Mouse (Mus musculus) CH12.LX (cell line): ENCODE measurements around the gene Tcf7l1. TPM values are rescaled to one million over a fixed set of nuclear protein-coding genes. Genes with fewer than 3 reads are reported as not detected.

Experiments used
- DNase-seq: peaks from one replicate; pipeline ENCODE4 v3.0.0-alpha.2; 2013; ENCODE audit errors: extremely low read depth
- H3K27ac ChIP-seq: 2 replicates; pipeline ENCODE4 v1.5.1; 2012; ENCODE audit warnings: low read depth, mild to moderate bottlenecking, control low read depth, moderate library complexity; ENCODE audit not compliant: insufficient read depth
- H3K27me3 ChIP-seq: replicated peaks from 2 replicates; pipeline ENCODE3; 2012; ENCODE audit warnings: inconsistent platforms
- H3K36me3 ChIP-seq, 2 experiments: replicated peaks in 1 of 2; 2 replicates each; pipeline versions ENCODE3 to v1.6.1; 2012; ENCODE audit warnings: inconsistent platforms in 1 of 2, low read length in 1 of 2, mild to moderate bottlenecking in 1 of 2, mixed read lengths in 1 of 2, moderate library complexity in 1 of 2; ENCODE audit not compliant: control insufficient read depth in 1 of 2, insufficient read depth in 1 of 2
- H3K4me1 ChIP-seq, 2 experiments: 2 replicates each; pipeline ENCODE4 v1.6.1; 2012; ENCODE audit warnings: inconsistent platforms in 1 of 2, moderate library complexity in 1 of 2; ENCODE audit not compliant: insufficient read depth in 2 of 2, control insufficient read depth in 1 of 2
- H3K4me2 ChIP-seq: 2 replicates; pipeline ENCODE4 v1.6.1; 2012; ENCODE audit warnings: low read depth, mild to moderate bottlenecking, control low read depth; ENCODE audit not compliant: poor library complexity, insufficient read depth, severe bottlenecking
- H3K4me3 ChIP-seq, 3 experiments: fragments of 150-350 bp in 1 of 3; sonication (generic) in 1 of 3; replicated peaks in 1 of 3; 2 replicates each; pipeline versions ENCODE3 to v1.5.1; 2011 to 2012; ENCODE audit warnings: low read depth in 2 of 3, low read length in 2 of 3, mild to moderate bottlenecking in 2 of 3, moderate library complexity in 2 of 3, control low read depth in 1 of 3, improper control_type of control experiment in 1 of 3, inconsistent platforms in 1 of 3, mixed read lengths in 1 of 3; ENCODE audit not compliant: poor library complexity in 1 of 3
- H3K79me2 ChIP-seq: replicated peaks from 2 replicates; pipeline ENCODE4 v1.6.1; 2012; ENCODE audit warnings: mild to moderate bottlenecking, moderate library complexity; ENCODE audit not compliant: control insufficient read depth, poor library complexity, insufficient read depth, severe bottlenecking; ENCODE audit errors: extremely low read depth
- H3K9ac ChIP-seq: 2 replicates; pipeline ENCODE4 v1.6.1; 2012; ENCODE audit warnings: low read depth, mild to moderate bottlenecking, control low read depth, moderate library complexity; ENCODE audit not compliant: insufficient read depth
- H3K9me3 ChIP-seq: replicated peaks from 2 replicates; pipeline ENCODE3; 2012; ENCODE audit warnings: low read length, inconsistent platforms, mixed read lengths
- CHD2 ChIP-seq: IDR thresholded peaks from 2 replicates; pipeline ENCODE4 v1.6.1; 2011; ENCODE audit warnings: low read length, improper control_type of control experiment
- EP300 ChIP-seq: IDR thresholded peaks from 2 replicates; pipeline ENCODE4 v1.6.1; 2011; ENCODE audit warnings: low read length, improper control_type of control experiment
- ETS1 ChIP-seq: conservative IDR thresholded peaks from 2 replicates; pipeline ENCODE4 v1.6.1; 2012; ENCODE audit warnings: low read depth, mild to moderate bottlenecking, inconsistent platforms, low read length, improper control_type of control experiment, moderate library complexity
- HCFC1 ChIP-seq: IDR thresholded peaks from 2 replicates; pipeline ENCODE4 v1.6.1; 2012; ENCODE audit warnings: low read depth, mild to moderate bottlenecking, inconsistent platforms, low read length, improper control_type of control experiment
- IRF4 ChIP-seq: IDR thresholded peaks from 2 replicates; pipeline ENCODE4 v1.6.1; 2014; ENCODE audit warnings: low read depth, mild to moderate bottlenecking, inconsistent platforms, low read length, improper control_type of control experiment
- MAFK ChIP-seq: IDR thresholded peaks from 2 replicates; pipeline ENCODE4 v1.6.1; 2011; ENCODE audit warnings: low read length, improper control_type of control experiment; ENCODE audit not compliant: insufficient replicate concordance
- MAX ChIP-seq: IDR thresholded peaks from 2 replicates; pipeline ENCODE4 v1.6.1; 2011; ENCODE audit warnings: low read length, improper control_type of control experiment
- MAZ ChIP-seq: IDR thresholded peaks from 2 replicates; pipeline ENCODE4 v1.6.1; 2012; ENCODE audit warnings: low read depth, mild to moderate bottlenecking, inconsistent platforms, low read length, improper control_type of control experiment, moderate library complexity
- MEF2A ChIP-seq: IDR thresholded peaks from 2 replicates; pipeline ENCODE4 v1.6.1; 2014; ENCODE audit warnings: low read depth, mild to moderate bottlenecking, inconsistent platforms, low read length, improper control_type of control experiment, borderline replicate concordance
- MXI1 ChIP-seq: IDR thresholded peaks from 2 replicates; pipeline ENCODE4 v1.6.1; 2011; ENCODE audit warnings: mild to moderate bottlenecking, low read depth, low read length, improper control_type of control experiment
- MYC ChIP-seq: IDR thresholded peaks from 2 replicates; pipeline ENCODE4 v1.6.1; 2011; ENCODE audit warnings: low read depth, mild to moderate bottlenecking, improper control_type of control experiment, low read length
- NELFE ChIP-seq: IDR thresholded peaks from 2 replicates; pipeline ENCODE4 v1.6.1; 2011; ENCODE audit warnings: low read depth, low read length, improper control_type of control experiment
- NRF1 ChIP-seq: IDR thresholded peaks from 2 replicates; pipeline ENCODE4 v1.6.1; 2014; ENCODE audit warnings: low read depth, mild to moderate bottlenecking, inconsistent platforms, low read length, improper control_type of control experiment, moderate library complexity
- PAX5 ChIP-seq: IDR thresholded peaks from 2 replicates; pipeline ENCODE4 v1.6.1; 2012; ENCODE audit warnings: low read length, inconsistent platforms, mixed read lengths
- POLR2A ChIP-seq: IDR thresholded peaks from 2 replicates; pipeline ENCODE4 v1.6.1; 2011; ENCODE audit warnings: low read depth, mild to moderate bottlenecking, improper control_type of control experiment, low read length
- RCOR1 ChIP-seq: conservative IDR thresholded peaks from 2 replicates; pipeline ENCODE4 v1.6.1; 2012; ENCODE audit warnings: low read depth, mild to moderate bottlenecking, inconsistent platforms, low read length, improper control_type of control experiment
- TCF12 ChIP-seq: IDR thresholded peaks from 2 replicates; pipeline ENCODE4 v1.6.1; 2014; ENCODE audit warnings: low read depth, mild to moderate bottlenecking, inconsistent platforms, low read length, improper control_type of control experiment
- USF1 ChIP-seq: IDR thresholded peaks from 2 replicates; pipeline ENCODE4 v1.6.1; 2014; ENCODE audit warnings: low read depth, mild to moderate bottlenecking, inconsistent platforms, low read length, improper control_type of control experiment
- ZC3H11A ChIP-seq: IDR thresholded peaks from 2 replicates; pipeline ENCODE4 v1.6.1; 2012; ENCODE audit warnings: low read depth, mild to moderate bottlenecking, inconsistent platforms, low read length, improper control_type of control experiment
- ZNF384 ChIP-seq: IDR thresholded peaks from 2 replicates; pipeline ENCODE4 v1.6.1; 2012; ENCODE audit warnings: low read depth, low read length, improper control_type of control experiment, inconsistent platforms
- dilution Hi-C: fragments of 300-500 bp; cut with MboI; formaldehyde crosslinking; loops from 2 replicates; pipeline ENCODE4 v1.14.3; 2020; ENCODE audit warnings: low sequenced_read_pairs; ENCODE audit not compliant: extremely low pct_unique_long_range_greater_than_20kb, extremely low pct_ligation_motif_present
- in situ Hi-C: fragments of 300-500 bp; cut with MboI; formaldehyde crosslinking; loops from 3 replicates; pipeline ENCODE4 v1.14.3; 2019; ENCODE audit warnings: low sequenced_read_pairs, low pct_ligation_motif_present, low pct_unique_long_range_greater_than_20kb, mixed read lengths
- polyA plus RNA-seq: library from polyadenylated mRNA; unstranded; fragments of >175 nt; gene quantifications from 2 replicates; pipeline ENCODE4 v1.2.1, GENCODE M21; 2012; ENCODE audit warnings: low read depth; ENCODE audit not compliant: insufficient read length
- total RNA-seq, 2 experiments: library from RNA; depleted of rRNA; stranded (reverse); fragments of 300-350 nt in 1 of 2; fragments of >200 nt in 1 of 2; gene quantifications; 2 replicates each; pipeline ENCODE4 v1.2.3; 2012 to 2014

Tcf7l1 gene
- total and polyA plus RNA-seq, 3 experiments, result 0.13 to 9.9 (median 0.47) TPM

DNA sequence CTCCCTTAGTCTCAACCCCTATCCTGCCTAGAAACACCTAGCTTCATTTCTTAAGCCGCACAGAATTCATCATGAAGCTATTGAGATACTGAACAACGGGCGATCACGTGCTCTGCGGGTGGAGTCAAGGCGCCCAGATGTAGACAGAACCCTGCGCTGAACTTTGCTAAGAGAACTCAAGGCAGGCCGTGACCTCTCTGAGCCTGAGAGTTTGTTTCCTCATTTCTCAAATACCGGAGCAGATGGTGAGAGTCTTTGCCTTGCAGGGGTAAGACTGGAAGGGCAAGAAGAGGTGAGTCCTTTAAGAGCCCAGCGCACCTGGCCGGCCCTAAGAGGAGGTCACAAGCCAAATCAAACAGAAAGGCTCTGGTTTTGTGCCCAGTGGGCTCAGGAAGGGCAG, 52.2 kb downstream of the Tcf7l1 start:
- no peak overlapping the region for H3K27ac ChIP-seq
- dilution Hi-C loops, result no loop called here
- H3K4me1 ChIP-seq, result peaks cover 0 to 11% of the 10 kb centered on the region in 2 experiments; a peak in 2 of 4 replicates
- H3K4me3 ChIP-seq, result no peak overlapping the region
- TF ChIP-seq RCOR1 (no peak), MAX (no peak), IRF4 (no peak), MXI1 (no peak), TCF12 (no peak), MEF2A (no peak), CHD2 (no peak), ZNF384 (no peak), NRF1 (no peak), MAZ (no peak), EP300 (no peak), NELFE (no peak), ZC3H11A (no peak), HCFC1 (no peak)
- H3K79me2 ChIP-seq, result no peaks in the 10 kb centered on the region
- H3K27me3 ChIP-seq, result no peaks in the 10 kb centered on the region
- no peak for DNase-seq
- H3K36me3 ChIP-seq, result no peaks in the 10 kb centered on the region
- in situ Hi-C loops, result no loop called here
- H3K4me2 ChIP-seq, result no peak overlapping the region
- H3K9me3 ChIP-seq, result no peaks in the 10 kb centered on the region
- H3K9ac ChIP-seq, result no peak overlapping the region

DNA sequence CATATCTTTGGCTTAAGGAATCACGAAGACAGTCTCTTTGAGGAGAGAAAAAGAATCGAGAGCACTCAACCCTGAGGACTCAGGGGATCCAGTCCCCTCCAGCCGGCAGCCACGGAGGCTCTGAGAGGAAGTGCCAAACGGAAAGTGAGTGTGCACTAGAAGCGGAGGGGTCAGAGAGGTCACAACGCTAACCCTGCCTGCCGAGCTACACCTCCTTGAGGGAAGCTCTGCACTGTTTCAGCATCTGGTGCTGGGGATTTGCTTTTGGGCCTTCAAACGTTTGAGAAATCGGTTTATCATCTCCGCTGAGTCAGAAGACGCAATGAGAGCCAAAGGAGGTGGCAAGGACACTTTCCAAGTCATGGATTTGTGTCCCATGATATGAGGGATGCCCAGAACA, 53.8 kb downstream of the Tcf7l1 start:
- peak; percentile 50 for DNase-seq
- peaks cover 0 to 11% of the 10 kb centered on the region in 2 experiments; a peak in 2 of 4 replicates for H3K4me1 ChIP-seq
- H3K4me2 ChIP-seq, result peak overlapping the region; percentile 73
- H3K36me3 ChIP-seq, result no peaks in the 10 kb centered on the region
- no peaks in the 10 kb centered on the region for H3K9me3 ChIP-seq
- no peak overlapping the region for H3K27ac ChIP-seq
- H3K4me3 ChIP-seq, result no peak overlapping the region
- no peaks in the 10 kb centered on the region for H3K27me3 ChIP-seq
- H3K79me2 ChIP-seq, result no peaks in the 10 kb centered on the region
- dilution Hi-C loops, result no loop called here
- H3K9ac ChIP-seq, result no peak overlapping the region
- no peak for TF ChIP-seq MAFK
- TF ChIP-seq EP300, result no peak
- no peak for TF ChIP-seq POLR2A
- no peak for TF ChIP-seq ETS1
- no peak for TF ChIP-seq CHD2
- no peak for TF ChIP-seq RCOR1
- no peak for TF ChIP-seq ZC3H11A
- no peak for TF ChIP-seq USF1
- TF ChIP-seq PAX5, result no peak
- TF ChIP-seq NELFE, result no peak
- no peak for TF ChIP-seq MAX
- no peak for TF ChIP-seq MYC
- TF ChIP-seq, all 38 proteins: peak for 0
- in situ Hi-C loops, result no loop called here
